Mouse (Mus musculus) telencephalon, adult 2 months (tissue): ENCODE results near the gene Pdzph1.

Source experiments
- DNase-seq: peaks from one replicate; pipeline ENCODE4 v3.0.0-alpha.2; 2011; ENCODE audit warnings: low read depth, low spot score

The Pdzph1 gene

DNA sequence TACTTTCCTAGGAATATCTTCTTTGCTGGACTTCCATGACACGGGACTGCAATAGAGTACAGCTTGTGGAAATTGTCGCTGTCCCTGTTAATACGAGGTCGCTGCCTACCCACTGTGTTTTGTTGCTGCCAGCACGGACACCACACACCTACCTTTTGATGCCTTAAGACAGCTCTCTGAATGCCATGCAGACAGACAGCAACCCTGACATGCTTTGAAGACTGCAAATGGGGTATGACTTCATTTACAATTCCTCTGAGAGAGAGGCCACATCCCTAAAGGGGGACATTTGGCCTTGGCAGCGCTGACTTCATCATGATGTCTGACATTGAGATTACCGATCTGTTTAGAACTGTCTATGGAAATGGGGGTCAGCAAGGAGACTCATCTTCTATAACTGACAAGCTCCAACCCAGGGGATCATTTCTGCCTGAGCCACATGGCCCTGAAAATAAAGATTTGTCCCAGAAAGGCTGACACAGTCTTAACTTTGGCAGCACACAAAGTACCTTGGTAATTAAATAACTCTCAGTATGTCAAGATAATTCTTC lies 67.8 kb downstream of the Pdzph1 start:
- DNase-seq: no peak

DNA sequence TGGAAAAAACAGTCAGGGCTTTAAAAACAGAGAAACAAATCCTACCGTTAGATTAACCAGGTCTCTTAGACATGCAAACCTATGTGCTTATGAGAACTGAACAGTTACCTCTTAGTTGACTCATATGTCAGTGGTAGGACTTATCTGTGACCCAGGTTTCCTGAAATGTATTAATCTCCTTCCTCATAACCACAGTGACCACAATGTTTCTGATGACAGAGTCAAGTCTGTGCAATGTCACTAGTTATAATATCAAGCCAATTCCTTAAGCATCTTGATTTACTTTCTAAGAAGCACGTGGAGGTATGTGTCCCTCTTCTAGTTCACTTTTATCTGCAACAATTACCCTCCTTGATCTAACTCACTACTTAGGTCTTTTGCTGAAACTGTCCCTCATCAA lies 68.4 kb downstream of the Pdzph1 start:
- no peak for DNase-seq

DNA sequence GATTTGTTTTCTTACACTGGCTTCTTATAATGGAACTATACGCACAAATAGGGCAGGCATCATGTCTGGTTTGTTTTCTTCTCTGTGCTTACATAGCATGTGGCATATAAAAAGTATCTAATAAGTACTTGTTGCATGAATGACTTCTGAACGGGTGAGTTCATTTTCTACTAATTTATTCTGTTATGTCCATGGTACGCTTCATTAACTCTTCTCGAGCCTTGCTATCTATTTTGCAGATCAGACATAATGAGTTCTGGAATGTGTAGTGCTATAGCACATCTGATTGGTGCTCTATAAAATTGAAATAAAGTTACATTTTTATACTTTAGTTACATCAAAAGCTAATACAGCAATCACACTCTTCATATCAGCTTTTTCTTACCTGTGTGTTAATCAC lies 71.2 kb downstream of the Pdzph1 start:
- no peak for DNase-seq

DNA sequence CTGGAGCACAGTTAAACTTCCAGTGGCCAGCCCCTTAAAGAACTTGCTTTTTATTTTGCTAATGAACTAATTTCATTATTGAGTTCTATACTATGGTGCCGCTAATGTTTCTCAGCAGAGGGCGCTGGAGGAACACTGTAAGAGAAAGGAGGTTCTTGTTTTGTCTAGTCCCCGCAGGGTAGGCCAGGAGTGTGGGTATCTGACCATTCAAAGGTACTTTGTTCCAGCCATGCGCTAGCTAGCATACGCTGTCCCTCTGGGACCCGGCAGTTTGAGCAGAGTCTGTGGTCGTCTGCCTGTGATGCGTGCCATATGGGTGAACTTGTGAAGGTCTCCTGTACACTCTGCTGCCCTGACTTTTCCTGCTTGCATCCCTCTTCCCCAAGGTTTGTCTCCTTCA lies 72.1 kb downstream of the Pdzph1 start:
- no peak for DNase-seq

DNA sequence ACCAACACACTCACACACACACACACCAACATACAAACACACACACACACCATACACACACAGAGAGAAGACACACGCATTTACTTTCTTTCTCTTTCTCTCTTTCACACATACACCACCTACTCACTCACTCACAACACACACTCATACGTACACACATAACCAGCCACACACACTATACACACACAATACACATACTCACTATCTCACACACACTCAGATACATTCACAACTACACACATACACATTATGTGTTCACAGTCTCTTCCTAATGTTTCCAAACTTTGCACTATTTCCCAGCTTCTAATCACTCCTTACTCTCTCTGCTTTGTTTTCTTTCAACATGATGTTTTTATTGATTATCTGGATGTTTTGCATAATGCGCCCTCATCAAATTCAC lies 72.6 kb downstream of the Pdzph1 start:
- DNase-seq: no peak

DNA sequence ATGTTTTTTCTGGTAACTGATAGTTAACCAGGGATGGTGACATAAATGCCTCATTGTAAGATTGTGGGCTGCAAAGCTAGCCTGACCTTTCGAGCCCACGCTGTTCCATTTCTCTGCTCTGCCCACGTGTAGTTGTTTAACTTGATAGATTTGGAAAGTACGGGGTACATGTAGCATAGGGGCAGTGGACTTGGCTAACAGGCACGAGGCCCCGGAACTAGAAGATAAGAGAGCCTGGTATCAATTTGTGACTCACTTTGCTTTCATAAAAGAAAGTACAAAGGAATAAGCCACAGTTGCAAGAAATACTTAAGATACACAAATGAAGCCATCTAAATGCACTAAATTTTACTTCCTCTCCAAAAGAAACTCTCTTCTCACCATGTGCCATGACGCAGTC lies 79.6 kb downstream of the Pdzph1 start:
- no peak for DNase-seq

DNA sequence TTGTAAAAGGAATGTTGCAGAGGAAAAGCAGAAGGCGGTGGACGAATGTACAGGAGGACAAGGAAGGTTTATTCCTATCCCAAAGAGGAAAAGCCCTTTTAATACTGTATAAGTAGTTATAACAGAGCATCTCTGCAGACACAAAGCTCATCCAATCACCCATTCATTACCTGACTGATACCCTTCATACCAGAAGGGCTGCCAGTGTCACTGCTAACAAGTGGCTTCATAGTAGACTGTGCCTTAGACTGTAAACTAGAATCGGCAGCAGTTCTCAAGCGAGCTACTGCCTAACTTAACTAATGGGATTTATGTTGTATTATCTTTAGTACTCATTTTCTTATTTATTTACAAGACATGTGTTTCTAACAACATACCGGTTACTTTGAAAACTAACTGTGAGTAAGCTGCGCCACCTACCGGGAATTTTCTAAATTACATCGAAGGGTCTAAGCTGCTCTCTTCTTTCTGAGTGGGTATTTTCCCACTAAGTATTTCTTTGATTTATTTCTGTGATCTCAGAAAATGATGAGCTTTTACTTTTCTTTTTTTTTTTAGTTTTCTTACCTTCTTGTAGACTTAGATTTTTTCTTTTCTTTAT lies 82.0 kb downstream of the Pdzph1 start:
- DNase-seq: no peak

DNA sequence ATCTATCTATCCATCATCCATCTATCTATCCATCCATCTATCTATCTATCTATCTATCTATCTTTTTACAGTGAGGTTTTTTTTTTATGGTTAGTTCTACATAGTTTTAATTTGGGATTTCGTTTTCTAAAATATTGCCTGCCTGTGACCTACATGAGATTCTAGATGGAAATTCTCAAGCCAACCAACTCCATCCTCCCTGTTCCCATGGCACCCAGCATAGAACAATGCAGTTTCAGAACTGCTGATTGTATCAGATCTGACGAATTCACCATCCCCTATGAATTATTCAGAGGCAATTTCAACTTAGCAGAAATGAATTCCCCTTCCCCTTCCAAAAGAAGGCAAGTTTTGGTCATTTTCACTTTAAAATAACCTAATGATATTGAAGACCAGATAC lies 85.2 kb downstream of the Pdzph1 start:
- no peak for DNase-seq

DNA sequence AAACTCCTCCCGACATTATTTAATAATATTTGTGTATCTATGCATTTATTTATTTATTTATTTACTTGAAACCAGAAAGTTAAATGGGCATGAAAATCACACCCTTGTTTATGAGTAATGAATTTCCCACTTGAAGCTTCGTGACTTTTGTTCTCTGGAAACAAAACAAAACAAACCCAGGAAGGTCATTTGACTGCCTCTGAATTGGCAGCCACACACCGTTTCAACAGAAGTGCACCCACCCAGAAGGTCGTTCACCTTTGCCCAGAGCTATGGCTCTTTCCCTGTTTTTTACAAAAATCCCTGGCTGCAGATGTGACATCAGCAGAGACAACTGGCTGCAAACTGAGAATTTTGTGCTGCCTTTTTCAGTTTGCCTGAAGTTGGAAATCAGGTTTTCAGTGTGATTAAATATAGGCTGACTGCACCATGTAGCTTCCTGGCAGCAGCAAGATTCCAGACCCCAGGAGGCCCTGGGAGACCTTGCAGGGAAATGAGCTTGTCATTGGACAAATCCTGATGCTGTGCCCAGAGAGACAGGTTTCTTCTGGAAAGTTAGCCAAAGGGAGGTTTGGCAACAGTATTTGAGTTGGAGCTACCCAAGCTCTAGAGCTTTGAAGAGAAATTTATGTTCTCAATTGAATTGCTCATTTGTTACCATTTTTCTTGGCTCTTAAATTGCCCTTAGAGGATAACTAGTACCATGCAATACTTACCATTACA lies 99.5 kb downstream of the Pdzph1 start:
- DNase-seq: no peak

DNA sequence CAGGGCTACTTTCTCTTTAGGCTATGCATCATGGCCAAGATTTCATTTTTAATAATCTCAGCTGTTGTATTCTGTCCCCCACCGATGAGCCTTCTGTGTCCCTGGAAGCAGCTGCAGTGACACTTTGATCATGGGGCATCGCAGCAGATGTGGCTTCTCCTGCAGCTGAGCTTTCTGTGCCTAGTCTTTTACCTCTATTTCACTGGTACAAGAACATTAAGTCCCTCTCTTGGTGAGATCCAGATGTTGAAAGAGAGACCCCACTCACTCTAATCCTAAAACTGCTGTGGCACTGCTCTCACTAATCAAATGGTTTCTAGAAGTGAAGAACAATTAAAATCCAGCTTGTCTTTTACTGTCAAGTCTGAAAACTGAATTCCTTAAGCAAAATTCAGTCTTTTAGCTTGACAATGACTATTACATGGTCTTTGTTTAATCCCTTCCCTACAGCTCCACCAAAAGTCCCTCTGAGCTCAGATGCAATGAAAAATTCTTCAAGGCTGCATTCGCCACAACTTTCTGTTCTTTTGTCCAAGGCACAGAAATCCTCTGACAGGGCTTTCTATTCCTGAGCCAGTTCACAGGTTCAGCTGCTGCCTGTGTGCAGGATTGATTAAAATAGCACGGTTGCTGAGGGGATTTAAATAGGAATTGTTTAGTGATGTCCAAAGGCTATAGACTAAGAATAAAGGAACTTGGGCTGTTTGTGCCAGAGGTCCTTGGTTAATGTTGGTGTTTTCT lies 101.1 kb downstream of the Pdzph1 start:
- no peak for DNase-seq

DNA sequence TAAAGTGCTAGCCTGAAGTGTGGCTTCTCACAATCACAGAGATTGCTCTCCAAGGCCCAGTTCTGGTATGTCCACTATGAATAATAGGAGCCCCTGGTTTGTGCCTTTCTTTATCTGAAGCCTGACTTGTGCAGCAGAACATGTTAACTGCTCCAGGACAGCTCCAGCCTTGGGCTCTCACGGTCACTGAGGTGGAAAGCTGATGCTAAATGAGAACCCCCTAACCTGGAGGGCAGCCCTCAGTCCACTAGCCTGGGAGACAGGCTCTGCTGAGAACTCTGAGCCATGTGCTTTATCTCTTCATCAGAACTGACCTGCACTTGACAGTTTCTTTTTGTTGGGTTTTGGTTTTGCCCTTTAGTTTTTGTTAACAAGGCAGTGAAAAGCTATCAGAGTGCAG lies 106.8 kb downstream of the Pdzph1 start:
- DNase-seq: no peak

DNA sequence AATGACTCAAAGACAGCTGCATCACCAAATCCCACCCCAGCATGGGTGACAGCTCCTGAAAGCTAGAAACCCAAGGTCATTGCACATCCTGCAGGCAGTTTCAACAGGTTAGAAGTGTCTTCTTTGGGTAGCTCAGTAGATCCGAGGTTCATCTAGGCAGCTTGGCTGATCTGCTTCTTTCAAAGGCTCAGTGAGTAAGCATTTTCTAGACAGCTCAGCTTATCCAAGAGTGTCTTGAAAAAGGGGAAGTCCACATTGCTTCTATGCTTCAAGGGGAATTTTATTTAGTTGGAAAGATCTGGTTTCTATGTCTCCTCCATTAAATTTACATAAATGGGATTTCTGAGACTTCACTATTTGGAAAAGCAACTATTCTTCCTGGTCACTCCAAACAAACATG lies 117.8 kb downstream of the Pdzph1 start:
- DNase-seq: no peak

DNA sequence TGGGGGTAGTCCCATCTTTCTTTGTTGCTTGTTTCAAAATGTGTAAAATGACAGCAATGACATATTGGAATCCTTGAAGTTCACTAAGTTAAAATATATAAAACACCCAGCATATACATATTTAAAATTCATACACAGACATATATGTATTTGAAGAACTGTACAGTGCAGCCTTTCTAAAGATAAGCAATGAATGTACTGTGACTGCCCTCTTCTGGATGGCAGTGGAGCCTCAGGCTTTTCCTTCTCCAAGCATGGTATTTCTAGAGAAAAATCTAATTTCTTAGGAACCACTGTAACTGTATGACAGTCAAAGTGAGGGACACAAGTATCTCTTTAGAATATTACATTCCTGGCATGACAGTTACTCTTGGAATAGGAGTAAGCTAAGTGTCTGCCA lies 120.4 kb downstream of the Pdzph1 start:
- no peak for DNase-seq
